Mouse (Mus musculus) intestine, embryonic 15.5 days (tissue): ENCODE measurements around the gene Pnp. TPM values are rescaled to one million over a fixed set of nuclear protein-coding genes. Genes with fewer than 3 reads are reported as not detected.
"Not testable (repeated sequence)": the region's sequence is repeated elsewhere in the genome, so short reads cannot be mapped to it uniquely, and the experiment has no call there.

ENCODE experiments used
- ATAC-seq: fragments of 200-750 bp; cut with Nextera tagmentation; 2 replicates; pipeline ENCODE4 v1.8.0; 2017; ENCODE audit warnings: moderate TSS enrichment, moderate library complexity
- H3K27ac ChIP-seq: fragments of 300-500 bp; sonication (generic); 2 replicates; pipeline ENCODE4 v1.5.1; 2015; ENCODE audit warnings: mild to moderate bottlenecking, inconsistent platforms
- H3K27me3 ChIP-seq: fragments of 300-500 bp; sonication (generic); replicated peaks from 2 replicates; pipeline ENCODE4 v1.6.1; 2015; ENCODE audit warnings: inconsistent platforms
- H3K36me3 ChIP-seq: fragments of 300-500 bp; sonication (generic); 2 replicates; pipeline ENCODE4 v1.6.1; 2015; ENCODE audit warnings: inconsistent platforms
- H3K4me1 ChIP-seq: fragments of 300-500 bp; sonication (generic); replicated peaks from 2 replicates; pipeline ENCODE4 v1.6.1; 2015; ENCODE audit warnings: inconsistent platforms
- H3K4me2 ChIP-seq: fragments of 300-500 bp; sonication (generic); replicated peaks from 2 replicates; pipeline ENCODE4 v1.6.1; 2015; ENCODE audit warnings: mild to moderate bottlenecking, inconsistent platforms
- H3K4me3 ChIP-seq: fragments of 300-500 bp; sonication (generic); replicated peaks from 2 replicates; pipeline ENCODE4 v1.5.1; 2015; ENCODE audit warnings: inconsistent platforms
- H3K9ac ChIP-seq: fragments of 300-500 bp; sonication (generic); 2 replicates; pipeline ENCODE4 v1.6.1; 2015; ENCODE audit warnings: inconsistent platforms
- H3K9me3 ChIP-seq: fragments of 300-500 bp; sonication (generic); 2 replicates; pipeline ENCODE4 v1.6.1; 2016; ENCODE audit warnings: inconsistent platforms
- WGBS: fragments of 180-500 bp; shearing (Covaris S2); methylation state at CpG from one replicate; pipeline ENCODE4 v1.1.7; 2015; 5-methylcytosine and 5-hydroxymethylcytosine counted together
- polyA plus RNA-seq: library from polyadenylated mRNA; unstranded; fragments of >200 nt; fragmentation: Nextera tagmentation; extraction: Ambion mirVana; gene quantifications from 2 replicates; pipeline ENCODE4 v1.2.1, GENCODE M21; 2015

Pnp gene
- polyA plus RNA-seq, 1 experiment from 2014 or later = 99.1 TPM

DNA sequence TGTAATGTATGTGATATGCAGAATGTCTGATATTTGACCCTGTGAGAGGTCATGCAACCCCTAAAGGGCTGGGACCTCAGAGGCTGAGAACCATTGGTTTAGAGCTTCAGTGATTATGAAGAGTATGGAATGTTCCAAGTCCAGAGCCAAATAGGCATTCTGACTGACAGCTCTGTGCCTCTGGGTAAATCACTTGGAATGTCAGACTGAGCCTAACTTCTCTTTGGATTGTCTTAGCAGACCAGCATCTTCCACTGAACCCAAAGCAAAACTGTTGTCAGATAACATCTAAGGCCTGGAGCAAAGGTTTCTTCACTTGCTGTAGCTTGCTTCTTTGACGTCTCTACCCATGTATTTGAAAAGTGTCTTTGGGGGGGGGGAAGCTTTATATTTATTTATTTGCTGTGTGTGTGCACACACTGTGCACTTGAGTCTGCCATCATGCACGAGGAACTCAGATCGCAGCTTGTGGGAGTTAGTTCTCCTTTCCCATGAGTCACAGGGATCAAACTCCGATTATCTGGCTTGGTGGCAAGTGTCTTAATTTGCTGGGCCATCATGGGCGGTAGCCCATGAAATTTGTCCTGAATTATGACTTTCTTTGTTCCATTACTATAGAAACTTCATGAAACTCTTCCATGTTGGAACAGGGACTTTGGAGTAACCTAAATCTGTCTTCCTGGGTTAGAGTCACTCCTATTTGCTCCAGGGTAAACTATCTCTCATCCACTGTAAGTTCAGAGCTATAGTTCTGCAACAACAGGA is 37.5 kb downstream of the Pnp start:
- no peak overlapping the region for H3K4me2 ChIP-seq
- H3K27me3 ChIP-seq = no peaks in the 10 kb centered on the region
- no peaks in the 10 kb centered on the region for H3K36me3 ChIP-seq
- no peak for ATAC-seq
- H3K9ac ChIP-seq = no peak overlapping the region
- H3K4me3 ChIP-seq = no peak overlapping the region
- no peaks in the 10 kb centered on the region for H3K4me1 ChIP-seq
- no peak overlapping the region for H3K27ac ChIP-seq
- whole genome bisulfite sequencing = 87% methylated on average over 5 of the region's 5 CpGs
- H3K9me3 ChIP-seq = no peaks in the 10 kb centered on the region

DNA sequence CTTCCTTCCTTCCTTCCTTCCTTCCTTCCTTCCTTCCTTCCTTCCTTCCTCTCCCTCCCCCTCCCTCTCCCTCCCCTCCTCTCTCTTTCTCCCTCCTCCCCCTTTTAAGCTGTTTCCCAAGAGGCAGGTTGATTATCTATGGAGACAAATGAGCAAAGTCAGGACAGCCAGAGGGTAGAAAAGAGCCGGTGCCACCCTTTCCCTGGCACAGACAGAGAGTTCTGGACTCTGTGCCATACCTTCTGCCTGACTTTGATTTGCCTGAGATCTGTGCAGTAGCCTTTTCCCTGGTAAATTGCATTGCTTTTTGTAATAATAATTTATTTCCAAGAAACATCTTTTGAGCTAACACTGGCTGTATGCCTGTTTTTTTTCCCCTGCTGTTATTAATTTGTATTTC is 38.2 kb downstream of the Pnp start:
- no peak overlapping the region for H3K4me2 ChIP-seq
- no peak for ATAC-seq
- 16% methylated on average over 1 of the region's 1 CpGs for WGBS
- H3K36me3 ChIP-seq = no peaks in the 10 kb centered on the region
- no peak overlapping the region for H3K9ac ChIP-seq
- H3K27me3 ChIP-seq = no peaks in the 10 kb centered on the region
- no peaks in the 10 kb centered on the region for H3K4me1 ChIP-seq
- no peaks in the 10 kb centered on the region for H3K9me3 ChIP-seq
- H3K27ac ChIP-seq = no peak overlapping the region
- H3K4me3 ChIP-seq = no peak overlapping the region

GRCm38 (mm10) chr14:50969558-50970544 is 39.0 kb downstream of the Pnp start:
- no peak overlapping the region for H3K27ac ChIP-seq
- H3K9ac ChIP-seq = no peak overlapping the region
- H3K4me2 ChIP-seq = no peak overlapping the region
- 42% methylated on average over 12 of the region's 12 CpGs for WGBS
- no peaks in the 10 kb centered on the region for H3K27me3 ChIP-seq
- H3K4me1 ChIP-seq = no peaks in the 10 kb centered on the region
- no peak overlapping the region for H3K4me3 ChIP-seq
- no peaks in the 10 kb centered on the region for H3K9me3 ChIP-seq
- H3K36me3 ChIP-seq = no peaks in the 10 kb centered on the region
- no peak for ATAC-seq

DNA sequence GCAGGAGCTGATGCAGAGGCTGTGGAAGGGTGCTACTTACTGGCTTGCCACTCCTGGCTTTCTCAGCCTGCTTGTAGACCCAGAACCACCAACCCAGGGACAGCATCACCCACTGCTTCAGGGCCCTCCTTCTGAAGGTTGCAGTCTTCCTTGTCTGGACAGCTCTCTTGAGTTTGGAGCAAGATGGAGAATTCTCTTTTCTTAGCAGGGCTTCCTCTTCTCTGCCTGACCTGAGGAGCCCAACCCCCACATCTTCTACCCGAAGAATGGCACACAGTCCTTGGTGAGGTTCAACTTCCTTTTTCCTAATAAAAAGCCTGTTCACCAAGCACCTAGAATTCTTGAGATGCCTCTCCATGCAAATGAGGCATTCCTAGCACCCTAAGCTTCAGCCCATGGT is 39.9 kb downstream of the Pnp start:
- Histone ChIP-seq H3K9ac (no peak overlapping the region), H3K4me3 (no peak overlapping the region), H3K4me1 (no peaks in the 10 kb centered on the region), H3K36me3 (no peaks in the 10 kb centered on the region), H3K27me3 (no peaks in the 10 kb centered on the region), H3K4me2 (no peak overlapping the region), H3K9me3 (no peaks in the 10 kb centered on the region), H3K27ac (no peak overlapping the region)
- 48% methylated on average over 1 of the region's 1 CpGs for WGBS
- no peak for ATAC-seq

DNA sequence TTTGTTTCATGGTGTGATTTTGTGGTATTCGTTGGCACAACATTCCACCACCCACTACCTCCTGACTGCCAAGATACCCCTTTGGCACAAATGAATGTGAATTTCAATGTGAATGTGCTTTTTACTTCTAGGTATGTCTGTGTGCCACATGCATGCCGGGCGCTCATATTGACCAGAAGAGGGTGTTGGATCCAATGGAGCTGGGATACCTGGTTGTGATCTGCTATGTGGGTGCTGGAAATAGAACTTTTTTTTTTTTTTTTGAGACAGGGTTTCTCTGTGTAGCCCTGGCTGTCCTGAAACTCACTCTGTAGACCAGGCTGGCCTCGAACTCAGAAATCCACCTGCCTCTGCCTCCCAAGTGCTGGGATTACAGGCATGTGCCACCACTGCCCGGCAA is 42.2 kb downstream of the Pnp start:
- H3K36me3 ChIP-seq, H3K27ac ChIP-seq, H3K4me3 ChIP-seq, H3K9me3 ChIP-seq, H3K27me3 ChIP-seq, H3K4me1 ChIP-seq, ATAC-seq, H3K9ac ChIP-seq, H3K4me2 ChIP-seq: not testable (repeated sequence)
- WGBS = 87% methylated on average over 5 of the region's 5 CpGs

- 27% methylated on average over 4 of the region's 4 CpGs for WGBS
- H3K27ac ChIP-seq = no peak overlapping the region
- no peak for ATAC-seq
These were observed 42.8 kb downstream of the Pnp start for GRCm38 (mm10) chr14:50973700-50974099.

GRCm38 (mm10) chr14:50975001-50975400 is 44.1 kb downstream of the Pnp start:
- no peak overlapping the region for H3K4me3 ChIP-seq
- 64% methylated on average over 5 of the region's 5 CpGs for WGBS
- H3K9ac ChIP-seq = no peak overlapping the region
- no peak overlapping the region for H3K4me2 ChIP-seq
- H3K27ac ChIP-seq = no peak overlapping the region
- no peaks in the 10 kb centered on the region for H3K27me3 ChIP-seq
- no peaks in the 10 kb centered on the region for H3K4me1 ChIP-seq
- no peaks in the 10 kb centered on the region for H3K36me3 ChIP-seq
- H3K9me3 ChIP-seq = no peaks in the 10 kb centered on the region
- no peak for ATAC-seq

More at GRCm38 (mm10) chr14:50973700-50974099, 42.8 kb downstream of the Pnp start:
- no peak overlapping the region for H3K9ac ChIP-seq
- no peak overlapping the region for H3K4me2 ChIP-seq
- no peaks in the 10 kb centered on the region for H3K4me1 ChIP-seq
- no peak overlapping the region for H3K4me3 ChIP-seq
- H3K9me3 ChIP-seq = no peaks in the 10 kb centered on the region
- H3K36me3 ChIP-seq = no peaks in the 10 kb centered on the region
- no peaks in the 10 kb centered on the region for H3K27me3 ChIP-seq

DNA sequence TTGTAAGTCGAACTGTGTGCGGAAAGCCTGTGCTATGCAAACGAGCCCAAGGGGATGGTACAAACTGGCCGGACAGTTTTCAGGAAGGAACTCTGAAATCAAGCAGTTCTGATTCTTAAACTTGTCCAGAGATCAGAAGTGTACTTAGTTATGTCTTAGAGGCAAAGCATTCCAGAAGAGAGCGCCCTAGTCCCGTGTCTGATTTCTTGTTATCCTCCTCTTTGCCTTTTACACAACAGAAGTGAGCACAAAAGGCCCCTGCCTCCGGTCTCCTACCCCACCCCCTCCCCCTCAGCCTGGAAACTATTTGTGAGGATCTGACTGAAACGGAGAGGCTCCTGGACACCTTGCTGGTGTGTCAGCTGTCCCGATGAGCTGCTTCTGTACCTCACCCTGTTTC is 45.8 kb downstream of the Pnp start:
- H3K9me3 ChIP-seq = no peaks in the 10 kb centered on the region
- H3K4me1 ChIP-seq = no peaks in the 10 kb centered on the region
- H3K4me2 ChIP-seq = no peak overlapping the region
- no peaks in the 10 kb centered on the region for H3K36me3 ChIP-seq
- ATAC-seq = no peak
- no peak overlapping the region for H3K27ac ChIP-seq
- no peaks in the 10 kb centered on the region for H3K27me3 ChIP-seq
- no peak overlapping the region for H3K4me3 ChIP-seq
- no peak overlapping the region for H3K9ac ChIP-seq
- 32% methylated on average over 9 of the region's 9 CpGs for WGBS

DNA sequence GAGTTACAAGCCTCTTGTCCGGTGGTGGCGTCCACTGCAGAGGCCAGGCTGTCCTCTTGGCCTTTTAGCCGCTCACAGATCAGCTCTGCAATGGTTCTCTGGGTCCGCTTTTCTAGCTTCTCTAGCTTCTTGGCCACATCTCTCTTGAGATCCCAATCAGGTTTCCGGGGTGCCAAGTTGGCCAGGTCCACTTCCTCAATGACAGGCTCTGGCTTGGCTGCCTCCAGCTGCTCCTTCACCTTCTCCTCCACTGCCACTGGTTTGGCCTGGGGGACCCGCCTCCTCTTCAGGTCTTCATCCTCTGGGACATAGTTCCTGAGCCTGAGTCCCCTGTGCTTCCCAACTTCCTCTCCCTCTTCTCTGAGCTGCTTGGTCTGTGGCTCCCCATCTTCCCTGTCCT is 47.6 kb downstream of the Pnp start:
- H3K27me3 ChIP-seq, H3K27ac ChIP-seq, H3K4me2 ChIP-seq, H3K9me3 ChIP-seq, H3K4me1 ChIP-seq, H3K9ac ChIP-seq, H3K4me3 ChIP-seq, ATAC-seq, H3K36me3 ChIP-seq: not testable (repeated sequence)
- 94% methylated on average over 6 of the region's 6 CpGs for WGBS

DNA sequence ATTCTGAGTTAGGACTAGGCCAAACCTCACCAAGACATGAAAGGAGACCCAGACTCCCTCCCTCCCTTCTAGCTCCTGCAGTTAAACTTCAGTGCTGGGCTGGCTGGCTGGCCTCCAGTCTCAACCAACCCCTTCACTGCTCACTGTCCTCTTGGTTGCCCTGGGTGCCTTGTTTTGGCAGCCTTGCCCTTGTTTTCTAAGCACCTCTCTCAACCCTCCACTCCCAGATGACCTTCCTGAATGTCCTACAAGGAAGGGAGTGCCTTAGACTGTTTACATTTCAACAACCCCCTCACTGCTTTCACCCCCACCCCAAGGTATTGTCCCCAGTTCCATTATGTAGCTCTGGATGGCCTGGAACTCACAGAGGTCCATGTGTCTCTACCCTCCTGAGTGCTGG is 48.7 kb downstream of the Pnp start:
- no peaks in the 10 kb centered on the region for H3K36me3 ChIP-seq
- no peak for ATAC-seq
- no peaks in the 10 kb centered on the region for H3K27me3 ChIP-seq
- no peaks in the 10 kb centered on the region for H3K4me1 ChIP-seq
- H3K4me2 ChIP-seq = no peak overlapping the region
- no peak overlapping the region for H3K4me3 ChIP-seq
- H3K9ac ChIP-seq = no peak overlapping the region
- no peak overlapping the region for H3K27ac ChIP-seq
- no peaks in the 10 kb centered on the region for H3K9me3 ChIP-seq

GRCm38 (mm10) chr14:50981207-50981606 is 50.3 kb downstream of the Pnp start:
- H3K36me3 ChIP-seq = no peaks in the 10 kb centered on the region
- no peaks in the 10 kb centered on the region for H3K27me3 ChIP-seq
- no peak overlapping the region for H3K9ac ChIP-seq
- H3K4me3 ChIP-seq = no peak overlapping the region
- H3K9me3 ChIP-seq = no peaks in the 10 kb centered on the region
- no peak overlapping the region for H3K27ac ChIP-seq
- no peak for ATAC-seq
- no peak overlapping the region for H3K4me2 ChIP-seq
- WGBS = 39% methylated on average over 2 of the region's 2 CpGs
- no peaks in the 10 kb centered on the region for H3K4me1 ChIP-seq

DNA sequence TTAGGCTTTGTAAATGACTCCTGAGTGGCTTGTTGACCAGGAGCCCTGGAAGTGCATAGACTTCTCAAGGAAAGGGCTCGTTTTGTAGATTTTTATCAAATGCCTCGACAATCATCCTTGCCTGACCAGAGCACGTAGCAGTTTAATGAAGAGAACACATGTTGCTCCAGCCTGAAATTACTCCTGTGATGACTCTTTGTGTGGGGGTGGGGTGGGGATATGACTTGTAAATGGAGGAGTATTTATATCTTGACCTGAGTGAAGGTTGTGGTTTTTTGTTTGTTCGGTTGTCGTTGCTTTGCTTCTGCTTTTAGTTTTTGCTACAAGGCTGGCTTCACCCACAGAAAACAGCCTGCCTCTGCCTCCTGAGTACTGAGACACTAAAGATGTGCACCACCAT is 51.0 kb downstream of the Pnp start:
- Histone ChIP-seq H3K4me2 (no peak overlapping the region), H3K27me3 (no peaks in the 10 kb centered on the region), H3K9me3 (no peaks in the 10 kb centered on the region), H3K9ac (no peak overlapping the region), H3K36me3 (no peaks in the 10 kb centered on the region), H3K4me1 (no peaks in the 10 kb centered on the region), H3K4me3 (no peak overlapping the region), H3K27ac (no peak overlapping the region)
- no peak for ATAC-seq
- 67% methylated on average over 5 of the region's 5 CpGs for WGBS
